Mouse (Mus musculus): Measurements from ENCODE around the gene Acnat1. TPM values are rescaled to one million over a fixed set of nuclear protein-coding genes. Genes with fewer than 3 reads are reported as not detected.
A peak's percentile ranks its signal among the peaks of the same experiment; 100 is the strongest.
"Not testable (repeated sequence)": the region's sequence is repeated elsewhere in the genome, so short reads cannot be mapped to it uniquely, and the experiment has no call there.

Gene Acnat1
- polyA plus RNA-seq, 1 experiment from 2014 or later, result not detected

DNA sequence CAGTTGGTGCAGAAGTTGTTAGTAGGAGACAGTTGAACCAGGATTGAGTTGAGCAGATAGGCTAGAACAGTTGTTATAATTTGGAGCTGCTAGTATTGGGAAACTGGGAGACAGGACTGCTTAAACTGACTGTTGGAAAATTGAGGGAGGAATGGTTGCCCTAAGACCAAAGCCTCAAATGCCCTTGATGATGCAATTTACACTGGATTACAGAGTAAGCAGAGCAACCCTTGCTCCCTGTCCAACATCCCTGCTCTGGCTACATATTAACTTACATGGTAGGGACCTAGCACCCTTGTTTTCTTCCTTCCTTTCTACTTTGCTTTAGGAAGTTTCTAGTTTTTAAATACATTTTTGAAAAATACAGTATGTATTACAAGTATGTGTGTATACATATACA is 11.7 kb upstream of the Acnat1 start:
- Histone ChIP-seq H3K36me3 (no peaks in the 10 kb centered on the region), H3K9me3 (replicated peaks) (no peaks in the 10 kb centered on the region), H3K4me1 (peaks cover 2% of the 10 kb centered on the region), H3K27me3 (ENCODE audit: low read depth, poor library complexity, severe bottlenecking) (no peaks in the 10 kb centered on the region), H3K4me3 (no peak overlapping the region), H3K27ac (no peak overlapping the region)
- no peak for DNase-seq (ENCODE audit: low spot score)

DNA sequence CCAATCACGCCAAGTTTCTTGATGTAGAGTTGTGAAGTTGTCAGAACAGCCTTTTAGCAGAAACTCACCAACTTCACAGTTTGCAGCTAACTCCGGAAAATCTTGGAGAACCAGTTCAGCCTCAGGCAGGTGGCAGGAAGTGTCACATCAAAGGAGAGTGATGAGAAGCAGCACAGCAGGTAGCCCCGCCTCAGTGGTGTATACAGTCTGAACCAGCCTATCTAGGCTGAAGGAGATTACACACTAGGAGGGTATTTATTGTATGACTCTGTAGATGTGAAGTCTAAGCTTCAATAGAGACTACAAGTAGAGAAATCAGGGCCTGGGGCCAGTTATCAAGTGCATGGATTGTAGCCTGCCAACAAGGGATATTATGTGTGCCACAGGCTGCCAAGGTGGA is 7.2 kb upstream of the Acnat1 start:
- no peaks in the 10 kb centered on the region for H3K27me3 ChIP-seq (ENCODE audit: low read depth, poor library complexity, severe bottlenecking)
- WGBS, result 35% methylated on average over 3 of the region's 3 CpGs
- peak; percentile 32 for DNase-seq (ENCODE audit: low spot score)
- no peak overlapping the region for H3K27ac ChIP-seq
- H3K4me1 ChIP-seq, result peaks cover 14% of the 10 kb centered on the region
- no peaks in the 10 kb centered on the region for H3K9me3 ChIP-seq (replicated peaks)
- H3K36me3 ChIP-seq, result no peaks in the 10 kb centered on the region
- H3K4me3 ChIP-seq, result no peak overlapping the region

DNA sequence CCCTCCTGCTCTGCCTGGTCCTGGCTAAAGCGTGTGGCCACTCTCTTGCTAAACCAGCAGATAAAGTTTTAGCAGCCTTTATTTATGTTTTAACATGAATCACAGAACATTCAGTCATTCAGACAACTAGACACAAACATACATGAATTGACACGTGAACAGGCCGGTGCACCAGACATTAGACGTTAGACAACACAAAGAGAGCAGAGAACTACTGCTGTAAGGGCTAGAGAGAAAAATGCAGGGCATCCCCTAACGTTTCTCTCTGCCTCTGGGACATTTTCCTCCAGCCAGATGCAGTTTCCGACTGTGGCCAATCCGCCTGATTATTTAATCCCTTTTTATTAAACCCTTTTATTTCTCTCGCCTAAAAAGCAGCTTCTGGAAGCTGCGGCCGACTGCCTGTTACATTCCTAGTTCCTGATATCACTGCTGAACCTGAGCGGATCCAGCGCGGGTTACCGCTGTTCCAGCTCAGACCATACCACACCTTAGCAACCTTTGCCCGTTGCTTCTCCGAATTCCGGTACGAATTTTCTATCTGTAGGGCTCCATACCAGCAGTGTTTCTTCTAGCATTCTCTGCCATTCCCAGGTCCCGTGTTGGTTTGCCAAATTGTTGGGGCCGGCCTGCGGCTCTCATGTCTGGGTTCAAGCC is 6.5 kb upstream of the Acnat1 start:
- WGBS, result 13% methylated on average over 21 of the region's 21 CpGs
- Histone ChIP-seq H3K4me3 (peak overlapping the region; percentile 8; the same call in 1 of the 2 replicates), H3K27me3 (ENCODE audit: low read depth, poor library complexity, severe bottlenecking) (no peaks in the 10 kb centered on the region), H3K36me3 (no peaks in the 10 kb centered on the region), H3K4me1 (peaks cover 14% of the 10 kb centered on the region), H3K9me3 (replicated peaks) (no peaks in the 10 kb centered on the region), H3K27ac (no peak overlapping the region)
- DNase-seq (ENCODE audit: low spot score), result peak; percentile 41

DNA sequence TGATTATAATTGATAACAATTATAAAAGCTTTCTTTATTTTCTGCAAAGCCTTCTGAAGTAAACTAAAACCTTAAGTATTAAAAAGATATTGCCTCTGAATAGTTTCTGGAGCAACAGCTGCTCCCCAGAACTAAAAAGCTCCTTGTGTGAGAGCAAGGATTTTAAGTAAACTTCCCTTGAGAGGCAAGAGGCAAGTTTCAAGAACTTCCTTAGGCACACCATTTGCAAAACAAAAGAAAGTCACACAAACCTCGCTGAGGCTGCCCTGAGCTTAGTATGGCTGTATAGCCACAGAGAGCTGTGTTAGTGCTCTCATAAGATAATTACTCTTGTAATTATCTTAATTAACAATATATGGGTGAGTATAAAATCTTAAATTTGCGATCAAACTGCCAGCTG is 5.3 kb upstream of the Acnat1 start:
- peaks cover 14% of the 10 kb centered on the region for H3K4me1 ChIP-seq
- not testable (repeated sequence) for H3K36me3 ChIP-seq; H3K9me3 ChIP-seq (replicated peaks); H3K4me3 ChIP-seq; DNase-seq (ENCODE audit: low spot score); H3K27me3 ChIP-seq (ENCODE audit: low read depth, poor library complexity, severe bottlenecking); H3K27ac ChIP-seq
- WGBS, result 19% methylated on average over 2 of the region's 2 CpGs

DNA sequence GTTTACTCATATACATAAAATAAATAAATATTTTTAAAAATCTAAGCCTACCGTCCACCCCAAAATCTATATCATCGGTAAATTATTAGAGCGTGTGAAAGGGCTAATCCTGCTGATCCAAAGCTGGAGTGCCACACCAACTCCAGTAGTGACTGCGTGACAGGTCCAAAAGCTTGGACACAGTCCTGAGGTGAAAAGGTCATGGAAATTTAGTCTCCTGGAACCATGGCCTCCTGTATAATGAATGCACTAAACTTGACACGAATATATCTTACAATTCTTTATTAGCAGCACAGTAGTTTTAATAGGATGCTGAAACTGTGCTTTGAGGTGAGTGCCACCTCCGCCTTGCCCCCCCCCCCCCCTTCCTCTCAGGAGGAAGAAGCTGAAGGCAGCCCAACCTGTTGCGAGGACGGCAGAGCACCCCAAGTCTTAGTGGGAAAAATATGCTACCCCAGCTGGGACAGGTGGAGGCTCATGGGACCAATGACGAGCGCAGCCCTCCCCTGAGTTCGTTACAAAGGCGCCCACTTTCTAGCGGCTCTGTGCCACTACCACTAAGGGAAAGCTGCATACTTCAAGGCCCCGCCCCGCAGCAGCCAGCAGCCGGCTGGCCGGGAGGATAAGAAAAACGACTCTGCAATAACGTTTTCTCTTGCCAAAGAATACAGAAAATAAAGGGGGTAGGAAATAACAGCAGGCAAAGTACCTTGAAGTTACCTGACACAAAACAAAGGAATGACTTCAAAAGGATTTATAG is 4.6 kb upstream of the Acnat1 start:
- no peaks in the 10 kb centered on the region for H3K36me3 ChIP-seq
- DNase-seq (ENCODE audit: low spot score), result peak; percentile 55
- H3K4me3 ChIP-seq, result peak overlapping the region; percentile 36
- H3K27ac ChIP-seq, result no peak overlapping the region; the same call in 1 of the 2 replicates
- H3K9me3 ChIP-seq (replicated peaks), result no peaks in the 10 kb centered on the region
- H3K4me1 ChIP-seq, result peaks cover 14% of the 10 kb centered on the region
- 22% methylated on average over 19 of the region's 19 CpGs for WGBS
- H3K27me3 ChIP-seq (ENCODE audit: low read depth, poor library complexity, severe bottlenecking), result no peaks in the 10 kb centered on the region

DNA sequence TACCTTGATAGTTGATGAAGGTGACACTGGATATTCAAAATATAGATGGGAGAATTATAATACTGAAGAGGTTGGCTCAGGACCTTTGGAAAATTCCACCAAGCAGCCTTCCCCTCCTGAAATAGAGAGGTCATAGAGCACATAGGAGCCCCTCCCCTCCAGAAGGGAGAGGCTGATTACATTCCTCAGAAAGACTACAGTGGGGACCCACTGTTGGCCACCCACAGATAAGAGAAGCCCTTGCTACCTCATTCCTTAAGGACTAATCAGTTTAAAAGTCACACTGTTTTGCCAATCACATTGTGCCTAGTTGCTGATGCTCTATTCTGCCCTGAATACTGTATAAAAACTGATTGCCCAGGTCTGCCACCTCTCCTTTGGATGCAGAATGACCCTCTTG is 871 bp upstream of the Acnat1 start:
- Histone ChIP-seq H3K4me3 (no peak overlapping the region), H3K27ac (no peak overlapping the region), H3K27me3 (ENCODE audit: low read depth, poor library complexity, severe bottlenecking) (no peaks in the 10 kb centered on the region), H3K4me1 (peaks cover 6% of the 10 kb centered on the region), H3K9me3 (replicated peaks) (no peaks in the 10 kb centered on the region), H3K36me3 (no peaks in the 10 kb centered on the region)
- DNase-seq (ENCODE audit: low spot score), result no peak

DNA sequence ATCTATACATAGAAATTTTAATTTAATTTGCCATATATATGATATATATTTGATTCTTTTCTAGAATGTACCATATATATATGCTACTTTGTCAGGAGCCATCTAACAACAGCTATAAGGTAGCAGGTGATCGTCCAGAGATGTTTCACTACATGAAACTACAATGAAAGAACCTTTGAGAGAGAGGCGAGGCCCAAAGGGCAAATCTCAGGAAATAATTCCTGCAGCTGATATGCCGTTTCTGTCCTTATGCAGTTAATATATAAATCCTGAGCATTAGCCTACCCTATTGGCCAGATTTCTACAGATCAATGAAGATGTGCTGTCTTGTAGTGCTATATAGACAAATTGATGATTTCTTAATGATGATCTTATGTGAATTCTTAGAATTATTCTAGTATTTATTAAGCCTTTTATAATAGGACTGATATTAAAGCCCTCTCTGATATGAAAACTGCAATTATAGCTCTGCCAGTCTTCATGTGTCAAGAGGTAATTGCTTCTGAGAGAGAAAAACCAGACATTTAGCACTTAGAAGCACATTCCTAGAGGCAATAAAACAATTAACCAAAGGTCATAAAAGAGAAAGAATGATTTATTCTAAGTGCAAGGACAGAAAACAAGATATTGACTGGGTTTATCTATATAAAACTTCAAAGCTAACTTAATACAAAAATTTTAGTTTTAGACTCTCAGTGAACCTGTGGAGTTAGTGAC is 4.1 kb downstream of the Acnat1 start:
- Histone ChIP-seq H3K36me3 (no peaks in the 10 kb centered on the region), H3K4me1 (no peaks in the 10 kb centered on the region), H3K4me3 (no peak overlapping the region), H3K27me3 (ENCODE audit: low read depth, poor library complexity, severe bottlenecking) (no peaks in the 10 kb centered on the region), H3K9me3 (replicated peaks) (no peaks in the 10 kb centered on the region), H3K27ac (no peak overlapping the region)
- DNase-seq (ENCODE audit: low spot score), result no peak
- WGBS, result 81% methylated on average over 3 of the region's 3 CpGs

DNA sequence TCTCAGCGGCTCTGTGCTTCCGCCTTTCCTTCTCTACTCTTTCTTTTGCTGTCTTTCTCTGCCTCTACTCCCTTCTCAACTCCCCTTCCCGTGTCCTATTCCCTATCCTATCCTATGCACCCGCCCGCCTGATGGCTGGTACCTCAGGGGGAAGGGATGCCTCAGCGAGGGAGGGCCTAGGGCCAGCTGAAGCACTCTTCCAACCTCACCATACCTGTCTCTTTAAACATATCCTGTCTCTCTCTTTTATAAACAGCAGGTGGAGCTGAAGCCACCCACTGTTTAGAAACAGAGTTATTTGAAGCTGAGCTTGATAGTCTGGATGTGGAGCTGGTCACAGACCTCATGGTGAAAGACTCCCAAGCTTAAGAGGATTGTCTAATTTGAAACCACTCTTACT is 6.4 kb downstream of the Acnat1 start:
- Histone ChIP-seq H3K27ac (no peak overlapping the region), H3K4me1 (no peaks in the 10 kb centered on the region)
- WGBS, result 89% methylated on average over 6 of the region's 6 CpGs

DNA sequence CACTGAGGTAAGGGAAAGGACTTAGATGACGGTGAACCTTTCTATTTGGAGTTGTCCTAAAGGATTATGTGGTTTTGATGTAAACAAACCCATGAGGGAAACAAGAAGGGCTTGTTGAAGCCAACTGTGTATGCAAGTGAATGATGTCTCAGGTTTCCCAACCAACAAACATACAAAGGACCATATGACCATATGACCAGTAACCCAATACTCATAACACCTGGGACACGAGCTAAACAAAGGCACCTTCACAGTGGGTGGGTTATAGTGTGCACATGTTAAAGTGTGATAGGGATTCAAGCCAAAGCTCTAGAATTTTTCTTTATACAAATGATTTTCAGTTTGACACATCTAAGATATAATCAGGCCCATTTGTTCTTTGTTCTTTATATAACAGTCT is 17.5 kb downstream of the Acnat1 start:
- no peaks in the 10 kb centered on the region for H3K27me3 ChIP-seq (ENCODE audit: low read depth, poor library complexity, severe bottlenecking)
- H3K27ac ChIP-seq, result no peak overlapping the region
- no peaks in the 10 kb centered on the region for H3K36me3 ChIP-seq
- WGBS, result 87% methylated on average over 2 of the region's 2 CpGs
- no peaks in the 10 kb centered on the region for H3K9me3 ChIP-seq (replicated peaks)
- H3K4me3 ChIP-seq, result no peak overlapping the region
- DNase-seq (ENCODE audit: low spot score), result no peak
- no peaks in the 10 kb centered on the region for H3K4me1 ChIP-seq

More for the DNA sequence above, 6.4 kb downstream of the Acnat1 start:
- Histone ChIP-seq H3K9me3 (replicated peaks) (no peaks in the 10 kb centered on the region), H3K27me3 (ENCODE audit: low read depth, poor library complexity, severe bottlenecking) (no peaks in the 10 kb centered on the region), H3K4me3 (no peak overlapping the region), H3K36me3 (no peaks in the 10 kb centered on the region)
- no peak for DNase-seq (ENCODE audit: low spot score)

DNA sequence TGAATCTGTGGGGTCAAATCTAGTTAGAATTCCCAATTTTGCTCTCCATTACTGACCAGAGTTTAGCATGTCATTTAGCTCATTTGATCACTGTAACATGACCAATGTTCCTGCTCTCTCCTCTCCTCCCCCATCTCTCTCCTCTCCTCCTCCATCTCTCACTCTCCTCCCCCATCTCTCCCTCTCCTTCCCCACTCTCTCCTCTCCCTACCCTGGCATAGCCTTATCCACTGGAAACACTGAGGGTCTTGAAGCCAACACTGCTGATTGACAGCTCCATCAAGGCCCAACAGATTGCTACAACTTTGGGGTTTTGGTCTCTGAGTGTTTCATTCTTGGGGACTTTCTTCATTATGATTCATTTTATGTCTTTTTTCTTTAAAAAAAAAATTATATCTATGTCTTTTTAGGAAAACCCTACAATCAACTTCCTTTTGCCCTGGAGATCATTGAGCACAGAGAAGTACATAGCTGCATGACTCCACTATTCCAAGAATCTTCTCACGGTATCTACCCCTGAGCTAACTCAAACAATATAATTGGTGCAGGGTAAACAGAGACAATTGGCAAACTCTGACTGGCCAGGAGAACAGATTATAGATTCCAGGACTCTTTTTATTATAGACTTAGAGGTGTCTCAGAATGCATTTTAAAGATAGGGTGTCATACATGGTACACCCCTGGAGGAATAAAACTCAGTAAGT is 21.7 kb downstream of the Acnat1 start:
- Histone ChIP-seq H3K36me3 (no peaks in the 10 kb centered on the region), H3K9me3 (replicated peaks) (no peaks in the 10 kb centered on the region), H3K4me1 (no peaks in the 10 kb centered on the region), H3K4me3 (no peak overlapping the region), H3K27me3 (ENCODE audit: low read depth, poor library complexity, severe bottlenecking) (no peaks in the 10 kb centered on the region), H3K27ac (no peak overlapping the region)
- 90% methylated on average over 1 of the region's 1 CpGs for WGBS
- DNase-seq (ENCODE audit: low spot score), result no peak

DNA sequence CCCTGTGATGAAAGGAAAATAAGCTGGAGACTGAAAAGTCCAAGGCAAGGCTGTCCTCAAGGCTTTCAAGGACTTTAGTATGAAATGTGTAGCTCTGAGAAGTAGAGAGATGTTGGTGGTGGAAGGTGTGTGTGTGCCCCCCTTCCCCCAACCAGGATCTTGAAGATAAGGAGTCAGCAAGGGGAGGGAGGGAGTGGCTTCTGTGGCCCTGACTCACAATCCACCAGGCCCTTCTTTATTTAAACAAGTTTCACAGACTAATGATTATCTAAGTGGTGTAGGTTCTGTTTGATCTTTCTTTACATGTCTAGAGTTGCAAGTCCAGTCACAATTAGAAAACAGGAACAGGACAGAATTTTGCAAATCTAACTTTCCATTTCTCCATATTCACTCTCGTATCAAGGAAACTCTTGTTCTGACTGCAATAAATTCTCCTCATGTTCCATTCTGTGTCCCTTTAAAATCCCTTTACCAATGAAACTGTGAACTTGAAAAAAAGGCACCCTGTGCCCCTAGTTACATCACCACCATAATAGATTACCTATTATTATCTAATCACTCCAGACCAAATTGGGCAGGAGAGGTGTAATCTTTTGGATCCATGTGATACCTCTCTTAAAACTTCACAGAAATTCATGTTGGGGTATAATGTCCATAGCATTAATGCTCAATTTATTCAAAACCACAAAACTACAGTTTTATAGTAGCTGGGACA is 22.4 kb downstream of the Acnat1 start:
- not testable (repeated sequence) for H3K4me1 ChIP-seq; H3K27me3 ChIP-seq (ENCODE audit: low read depth, poor library complexity, severe bottlenecking); H3K9me3 ChIP-seq (replicated peaks); H3K27ac ChIP-seq; H3K36me3 ChIP-seq; DNase-seq (ENCODE audit: low spot score); H3K4me3 ChIP-seq
- WGBS, result 100% methylated on average over 1 of the region's 1 CpGs

DNA sequence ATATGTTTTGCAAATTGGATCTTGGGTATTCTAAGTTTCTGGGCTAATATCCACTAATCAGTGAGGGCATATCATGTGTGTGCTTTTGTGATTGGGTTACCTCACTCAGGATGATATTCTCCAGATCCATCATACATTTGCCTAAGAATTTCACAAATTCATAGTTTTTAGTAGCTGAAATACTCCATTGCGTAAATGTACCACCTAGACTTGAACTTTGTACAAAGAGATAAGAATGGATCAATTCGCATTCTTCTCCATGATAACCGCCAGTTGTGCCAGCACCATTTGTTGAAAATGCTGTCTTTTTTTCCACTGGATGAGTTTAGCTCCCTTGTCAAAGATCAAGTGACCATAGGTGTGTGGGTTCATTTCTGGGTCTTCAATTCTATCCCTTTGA is 36.7 kb downstream of the Acnat1 start:
- H3K4me1 ChIP-seq; H3K9me3 ChIP-seq (replicated peaks); DNase-seq (ENCODE audit: low spot score); H3K36me3 ChIP-seq; H3K4me3 ChIP-seq; H3K27ac ChIP-seq; H3K27me3 ChIP-seq (ENCODE audit: low read depth, poor library complexity, severe bottlenecking): not testable (repeated sequence)
- 94% methylated on average over 3 of the region's 3 CpGs for WGBS

All from limb, embryonic 10.5 days (tissue).